1 mouse cellular context compared by ENCODE assay signal in the genomic region with DNA sequence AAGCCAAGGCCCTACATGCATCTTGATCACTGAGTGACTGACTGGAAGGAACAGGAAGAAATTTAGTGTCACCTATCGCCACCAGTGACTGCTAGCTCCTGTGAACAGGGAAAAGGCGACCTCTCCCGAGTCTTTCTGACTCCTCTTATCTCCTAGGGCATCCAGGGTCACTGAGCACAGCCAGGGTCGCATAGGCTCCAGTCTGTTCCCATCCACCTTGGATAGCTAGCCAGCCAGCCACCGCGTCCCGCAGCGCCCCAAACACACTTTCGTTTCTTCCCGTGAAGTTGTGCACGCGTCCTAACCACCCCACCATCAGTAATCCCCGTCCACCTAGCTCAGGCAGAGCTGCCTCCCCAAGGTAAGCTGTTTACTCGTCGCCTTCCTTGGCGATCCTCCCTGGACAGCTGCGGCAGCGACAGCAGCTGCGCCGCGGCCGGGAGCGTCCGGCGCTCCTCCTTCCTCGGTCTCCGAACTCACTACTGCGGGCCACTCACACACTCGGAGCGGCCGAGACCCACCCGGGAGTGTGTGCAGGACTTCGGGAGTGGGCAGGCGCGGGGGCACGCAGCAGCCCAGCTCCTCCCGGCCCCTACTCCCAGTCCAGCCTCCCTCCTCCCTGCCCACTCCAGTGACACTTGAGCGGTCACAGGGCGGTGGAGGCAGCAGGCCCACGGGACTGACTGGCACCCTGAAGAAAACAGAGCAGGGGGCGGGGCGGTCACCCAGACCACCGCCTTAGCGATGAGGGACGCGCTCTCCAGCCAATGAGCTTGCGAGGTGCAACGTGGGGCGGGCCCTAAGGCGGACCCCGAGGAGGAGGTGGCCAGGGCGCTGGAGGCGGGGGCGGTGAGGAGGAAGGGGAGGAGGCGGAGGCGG.
TF ChIP-seq lines count a peak whose summit lies in the region.

No protein-coding gene starts in this region.

TF ChIP-seq in CH12.LX, 34 proteins besides CTCF, POLR2A, EP300 and RAD21 (continued from another document):
- TF ChIP-seq MAZ (IDR thresholded peaks at IDR 0.05; ENCODE audit: low read depth, low read length): peak; percentile 94
- TF ChIP-seq CHD2 (IDR thresholded peaks at IDR 0.05; ENCODE audit: low read length): peak; percentile 94
- TF ChIP-seq KAT2A (IDR thresholded peaks at IDR 0.05; ENCODE audit: insufficient replicate concordance, low read length): peak; percentile 67; the same call in 1 of the 2 replicates
- peak; percentile 18; the same call in 1 of the 2 replicates for TF ChIP-seq TBP (conservative IDR thresholded peaks at IDR 0.05; ENCODE audit: low read depth, low read length)
- TF ChIP-seq ZKSCAN1 (IDR thresholded peaks at IDR 0.05; ENCODE audit: borderline replicate concordance, low read depth, low read length): no peak
- no peak; the same call in 1 of the 2 replicates for TF ChIP-seq ETS1 (conservative IDR thresholded peaks at IDR 0.05; ENCODE audit: low read depth, low read length)
- TF ChIP-seq CHD1 (IDR thresholded peaks at IDR 0.05; ENCODE audit: low read depth, low read length): 0 out of 2 replicates have a peak, but pooled peaks have one; percentile 72
- peak; percentile 82 for TF ChIP-seq ELF1 (IDR thresholded peaks at IDR 0.05; ENCODE audit: low read depth, low read length)
- peak; percentile 19 for TF ChIP-seq SMC3 (IDR thresholded peaks at IDR 0.05; ENCODE audit: low read depth, low read length)
- TF ChIP-seq USF2 (conservative IDR thresholded peaks at IDR 0.05; ENCODE audit: low read depth, low read length): no peak
- peak; percentile 76; the same call in 1 of the 2 replicates for TF ChIP-seq ZMIZ1 (IDR thresholded peaks at IDR 0.05; ENCODE audit: low read depth, low read length)
- TF ChIP-seq RCOR1 (conservative IDR thresholded peaks at IDR 0.05; ENCODE audit: low read depth, low read length): no peak
- peak; percentile 39 for TF ChIP-seq MEF2A (IDR thresholded peaks at IDR 0.05; ENCODE audit: borderline replicate concordance, low read depth, low read length)
- TF ChIP-seq JUN (IDR thresholded peaks at IDR 0.05; ENCODE audit: insufficient read depth, low read depth, low read length): no peak
- TF ChIP-seq BHLHE40 (IDR thresholded peaks at IDR 0.05; ENCODE audit: low read depth, low read length): peak; percentile 66
- TF ChIP-seq IRF4 (IDR thresholded peaks at IDR 0.05; ENCODE audit: low read depth, low read length): peak; percentile 25; the same call in 1 of the 2 replicates
- TF ChIP-seq GABPA (IDR thresholded peaks at IDR 0.05; ENCODE audit: insufficient replicate concordance, low read depth, low read length): no peak
- peak; percentile 31 for TF ChIP-seq USF1 (IDR thresholded peaks at IDR 0.05; ENCODE audit: low read depth, low read length)
- no peak for TF ChIP-seq MAFK (IDR thresholded peaks at IDR 0.05; ENCODE audit: insufficient replicate concordance, low read length)
- peak; percentile 41; the same call in 1 of the 2 replicates for TF ChIP-seq MAX (IDR thresholded peaks at IDR 0.05; ENCODE audit: low read length)
- peak; percentile 85 for TF ChIP-seq MXI1 (IDR thresholded peaks at IDR 0.05; ENCODE audit: low read depth, low read length)
- peak; percentile 94 for TF ChIP-seq NELFE (IDR thresholded peaks at IDR 0.05; ENCODE audit: low read depth, low read length)
- TF ChIP-seq HCFC1 (IDR thresholded peaks at IDR 0.05; ENCODE audit: low read depth, low read length): peak; percentile 72
- 0 out of 2 replicates have a peak, but pooled peaks have one; percentile 25 for TF ChIP-seq MYC (IDR thresholded peaks at IDR 0.05; ENCODE audit: low read depth, low read length)
- no peak; the same call in 1 of the 2 replicates for TF ChIP-seq ZNF384 (IDR thresholded peaks at IDR 0.05; ENCODE audit: low read depth, low read length)
- TF ChIP-seq POLR2AphosphoS2 (IDR thresholded peaks at IDR 0.05; ENCODE audit: low read depth, low read length): peak; percentile 60; the same call in 1 of the 2 replicates
- no peak for TF ChIP-seq ZC3H11A (IDR thresholded peaks at IDR 0.05; ENCODE audit: low read depth, low read length)
- TF ChIP-seq UBTF (IDR thresholded peaks at IDR 0.05; ENCODE audit: low read depth, low read length): peak; percentile 90
- peak; percentile 89; the same call in 1 of the 2 replicates for TF ChIP-seq SIN3A (IDR thresholded peaks at IDR 0.05; ENCODE audit: low read length)
- no peak for TF ChIP-seq PAX5 (IDR thresholded peaks at IDR 0.05; ENCODE audit: low read length)
- TF ChIP-seq NRF1 (IDR thresholded peaks at IDR 0.05; ENCODE audit: low read depth, low read length): peak; percentile 62; the same call in 1 of the 2 replicates
- no peak for TF ChIP-seq E2F4 (IDR thresholded peaks at IDR 0.05; ENCODE audit: insufficient replicate concordance, low read depth, low read length)
